Mouse (Mus musculus) megakaryocyte, embryonic 14.5 days (primary cell): ENCODE measurements around the gene Esr2.
"Not testable (repeated sequence)": the region's sequence is repeated elsewhere in the genome, so short reads cannot be mapped to it uniquely, and the experiment has no call there.

Experiments
- FLI1 ChIP-seq: IDR thresholded peaks from 2 replicates; pipeline ENCODE4 v1.6.1; 2012; ENCODE audit warnings: low read length, inconsistent platforms, mixed read lengths
- GATA1 ChIP-seq: IDR thresholded peaks from 3 replicates; pipeline ENCODE4 v1.6.1; 2012; ENCODE audit warnings: mixed read lengths, low read length, inconsistent platforms, borderline replicate concordance

- TF ChIP-seq GATA1, FLI1: not testable (repeated sequence)
These were observed 44.0 kb downstream of the Esr2 start for GRCm38 (mm10) chr12:76133081-76133480.
